Mouse (Mus musculus) heart, postnatal 10 days (tissue): ENCODE results near the gene Tcf19. TPM values are rescaled to one million over a fixed set of nuclear protein-coding genes. Genes with fewer than 3 reads are reported as not detected.
"Not testable (repeated sequence)": the region's sequence is repeated elsewhere in the genome, so short reads cannot be mapped to it uniquely, and the experiment has no call there.

Experiments
- DNase-seq, 2 experiments: peaks; one replicate each; pipeline ENCODE4 v3.0.0; 2021
- intact Hi-C: fragments of 180-260 bp; cut with DNase I; formaldehyde crosslinking; loops from one replicate; pipeline ENCODE4 v1.15.1; 2025
- total RNA-seq, 2 experiments: library from RNA; stranded (reverse); gene quantifications; 2 replicates each; pipeline ENCODE4 v1.2.3; 2021

Tcf19 gene
- total RNA-seq, 2 experiments from 2014 or later, result 17.5 to 17.9 TPM

- intact Hi-C loops, result no loop called here
- DNase-seq, result no peak
Measured at GRCm38 (mm10) chr17:35490320-35490719, 26.3 kb downstream of the Tcf19 start.

DNA sequence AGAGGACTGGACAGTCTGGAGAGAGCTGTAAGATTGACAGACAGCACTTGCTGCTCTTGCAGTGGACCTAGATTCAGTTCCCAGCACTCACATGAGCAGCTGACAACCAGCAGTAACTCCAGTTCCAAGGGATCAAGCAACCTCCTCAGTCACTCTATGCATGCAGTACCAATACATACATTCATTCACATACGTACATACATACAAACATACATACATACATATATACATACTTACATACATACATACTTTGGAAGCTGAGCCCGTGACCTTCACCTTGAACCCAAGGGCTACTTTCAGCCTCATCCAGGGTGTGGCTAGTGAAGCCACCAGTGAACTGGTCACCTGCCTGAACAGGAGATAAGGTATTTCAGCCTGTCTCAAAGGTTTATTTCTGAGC lies 28.6 kb downstream of the Tcf19 start:
- DNase-seq, result no peak
- intact Hi-C loops, result no loop called here

DNA sequence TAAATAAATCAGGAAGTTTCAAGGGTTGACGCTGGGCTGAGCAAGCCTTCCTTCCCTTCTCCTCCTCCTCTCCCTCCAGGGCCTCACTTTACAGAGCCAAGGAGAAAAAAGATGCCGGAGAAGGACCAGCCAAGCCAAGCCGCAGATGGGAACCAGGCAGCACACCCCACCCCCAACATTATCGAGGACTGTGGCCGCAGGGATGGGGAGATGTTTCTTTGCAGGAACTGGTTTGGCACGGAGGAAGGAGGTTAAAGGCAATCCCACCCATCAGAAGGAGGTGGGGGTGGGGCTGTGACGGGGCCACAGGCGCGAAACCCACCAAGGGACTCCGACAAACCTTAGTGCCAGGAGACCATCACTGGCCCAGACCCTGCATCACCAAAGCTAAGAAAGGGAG lies 29.9 kb downstream of the Tcf19 start:
- DNase-seq, result no peak
- intact Hi-C loops, result no loop called here

- peak; percentile 51 to 59 for DNase-seq
- intact Hi-C loops, result no loop called here
Measured at GRCm38 (mm10) chr17:35485702-35486101, 30.9 kb downstream of the Tcf19 start.

DNA sequence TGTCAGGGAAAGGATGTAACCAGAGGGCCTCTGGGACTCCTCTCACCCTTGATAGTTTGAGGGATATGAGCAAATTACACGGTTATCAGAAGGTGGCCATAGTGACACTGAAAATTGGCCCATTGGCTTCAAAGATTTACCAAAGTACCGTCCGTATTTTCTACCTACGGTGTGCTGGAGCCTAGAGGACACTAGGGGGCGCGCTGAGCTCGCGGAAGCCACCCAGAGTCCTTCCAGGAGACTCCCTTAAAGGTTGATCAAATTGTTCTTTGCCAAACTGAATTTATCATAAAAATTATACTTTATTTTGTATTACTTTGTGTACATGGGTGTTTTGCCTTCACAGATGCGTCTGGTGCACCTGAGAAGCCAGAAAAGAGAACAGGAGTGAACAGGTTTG lies 32.6 kb downstream of the Tcf19 start:
- intact Hi-C loops, result loop anchor here (1.0 kb wide), 2 partner anchors 25 to 49 kb away; partner anchors contain the start of gene Psors1c2
- peak; percentile 61 to 80 for DNase-seq

DNA sequence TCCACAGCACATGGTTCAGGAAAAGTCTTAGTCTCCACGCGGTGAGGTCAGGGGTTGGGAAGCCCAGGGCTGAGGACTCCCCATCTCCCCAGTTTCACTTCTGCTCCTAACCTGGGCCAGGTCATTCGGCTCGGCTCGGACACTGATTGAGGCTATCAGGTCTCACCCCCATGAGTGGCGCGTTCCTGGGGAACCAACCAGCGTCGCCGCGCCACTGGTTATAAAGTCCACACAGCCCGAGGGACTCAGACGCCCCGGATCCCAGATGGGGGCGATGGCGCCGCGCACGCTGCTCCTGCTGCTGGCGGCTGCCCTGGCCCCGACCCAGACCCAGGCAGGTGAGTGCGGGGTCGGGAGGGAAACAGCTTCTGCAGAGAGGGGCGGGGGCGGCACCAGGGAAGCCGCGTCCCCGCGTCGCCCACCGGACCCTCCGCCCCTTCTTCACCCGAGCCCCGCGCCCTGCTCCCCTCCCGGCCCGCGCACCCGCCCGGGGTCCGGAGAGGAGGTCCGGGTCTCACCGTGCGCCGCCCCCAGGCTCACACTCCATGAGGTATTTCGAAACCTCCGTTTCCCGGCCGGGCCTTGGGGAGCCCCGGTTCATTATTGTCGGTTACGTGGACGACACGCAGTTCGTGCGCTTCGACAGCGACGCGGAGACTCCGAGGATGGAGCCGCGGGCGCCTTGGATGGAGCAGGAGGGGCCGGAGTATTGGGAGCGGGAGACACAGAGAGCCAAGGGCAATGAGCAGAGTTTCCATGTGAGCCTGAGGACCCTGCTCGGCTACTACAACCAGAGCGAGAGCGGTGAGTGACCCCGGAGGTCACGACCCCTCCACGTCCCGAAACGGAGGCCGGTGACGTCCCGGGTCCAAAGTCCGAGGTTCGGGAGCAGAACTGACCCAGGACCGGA lies 46.5 kb downstream of the Tcf19 start, which contains the start of gene H2-Q10:
Gene H2-Q10 (plus strand): TSS at position 248 of the 910 bp plus-strand sequence.
- no peak for DNase-seq
- intact Hi-C loops, result no loop called here

DNA sequence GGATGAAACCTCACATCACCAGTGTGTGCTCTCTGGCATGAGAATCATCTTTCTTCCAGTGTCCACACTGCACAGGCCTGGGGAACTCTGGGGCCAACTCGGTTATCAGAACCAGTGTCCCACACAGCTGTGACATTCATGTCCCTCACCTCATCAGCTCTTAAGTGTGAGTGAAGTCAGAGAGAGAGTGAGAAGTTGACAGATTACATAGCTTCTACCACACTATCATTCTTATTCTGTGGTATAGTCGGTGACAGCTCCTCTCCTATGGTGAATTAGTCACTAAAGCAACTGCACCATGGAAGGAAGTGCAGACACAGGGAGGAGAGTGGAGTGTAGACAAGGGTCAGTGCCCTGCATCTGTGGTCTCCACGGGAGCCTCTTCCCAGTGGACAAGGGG lies 47.7 kb downstream of the Tcf19 start:
- intact Hi-C loops, DNase-seq: not testable (repeated sequence)

GRCm38 (mm10) chr17:35465651-35466050 lies 51.0 kb downstream of the Tcf19 start:
- DNase-seq, intact Hi-C loops: not testable (repeated sequence)

Other genes starting within 250 kb of the Tcf19 start
- gene H2-Q1, start 196.4 kb downstream of the Tcf19 start, total RNA-seq, result 1 to 10 TPM in 1 of 2 experiments, under 1 TPM in 1; 0.55 to 1.1 TPM
- 1 to 10 TPM in 1 of 2 experiments, under 1 TPM in 1; 0.89 to 1.2 TPM for gene H2-Q2, start 174.6 kb downstream of the Tcf19 start, total RNA-seq
- gene H2-Q4, start 137.2 kb downstream of the Tcf19 start, total RNA-seq, result 10 to 100 TPM in 1 of 2 experiments, 1 to 10 TPM in 1; 8.5 to 10.6 TPM
- under 1 TPM; 0.25 to 0.38 TPM for gene H2-Q6, start 92.0 kb downstream of the Tcf19 start, total RNA-seq
- 1 to 10 TPM; 1.2 to 1.3 TPM for gene H2-Q7, start 77.7 kb downstream of the Tcf19 start, total RNA-seq
- gene H2-Q10, start 46.7 kb downstream of the Tcf19 start, total RNA-seq, result under 1 TPM; 0.27 to 0.34 TPM
- not detected for gene Pou5f1, start 10.8 kb downstream of the Tcf19 start, total RNA-seq
- 1 to 10 TPM; 5.1 to 5.2 TPM for gene Cchcr1, start 276 bp upstream of the Tcf19 start, total RNA-seq
- not detected for gene Psors1c2, start 16.4 kb upstream of the Tcf19 start, total RNA-seq
- gene Cdsn, start 35.3 kb upstream of the Tcf19 start, total RNA-seq, result under 1 TPM; 0.14 to 0.15 TPM
- gene 2300002M23Rik, start 50.6 kb upstream of the Tcf19 start, total RNA-seq, result not detected
- gene Sfta2, start 84.7 kb upstream of the Tcf19 start, total RNA-seq, result not detected
- gene Gm9573, start 109.8 kb upstream of the Tcf19 start, total RNA-seq, result not detected
- not detected for gene Mucl3, start 126.9 kb upstream of the Tcf19 start, total RNA-seq
- 10 to 100 TPM; 25.2 to 34.0 TPM for gene Vars2, start 150.8 kb upstream of the Tcf19 start, total RNA-seq
- gene Gtf2h4, start 156.9 kb upstream of the Tcf19 start, total RNA-seq, result 10 to 100 TPM; 15.5 to 18.7 TPM
- 10 to 100 TPM; 56.8 to 66.6 TPM for gene Ddr1, start 187.8 kb upstream of the Tcf19 start, total RNA-seq